In the genomic region with DNA sequence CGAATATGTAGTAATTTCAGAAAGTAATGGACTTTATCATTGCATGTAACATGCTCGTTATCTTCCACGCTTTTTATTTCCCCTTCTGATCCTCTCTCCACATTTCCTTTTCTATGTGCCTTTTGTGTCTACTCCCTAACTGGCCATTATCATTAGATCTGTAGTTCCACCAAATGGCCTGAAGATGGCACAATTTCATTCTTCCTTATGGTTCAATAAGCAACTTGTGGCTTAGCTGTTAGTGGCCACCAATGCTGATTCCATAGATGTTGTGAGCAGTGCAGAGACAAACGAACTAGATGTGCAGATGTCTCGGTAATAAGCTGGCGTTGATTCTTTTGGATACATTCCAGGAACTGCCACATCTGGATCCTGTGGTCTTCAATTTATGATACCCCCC, we compare ENCODE assay signal across 9 mouse cellular contexts.
DNase-seq lines count a peak whose midpoint lies in the region; ATAC-seq and TF ChIP-seq lines count a peak whose summit lies in the region.
"Had no signal": no experiment of that assay in that cellular context is flagged by ENCODE, and none has a peak within 500 bp of the region (broad histone marks: within the 10 kb centered on the region; RNA-seq: fewer than 3 reads in every experiment).

No protein-coding gene starts in this region.

- H3K4me1 ChIP-seq in forebrain, embryonic 14.5 days (ENCODE audit: control insufficient read depth, insufficient read depth, low read length) = peaks cover 11% of the 10 kb centered on the region; the same call in 1 of the 2 replicates
- H3K4me1 ChIP-seq in forebrain, embryonic 13.5 days = peaks cover 19% of the 10 kb centered on the region
- no peaks in the 10 kb centered on the region for H3K4me1 ChIP-seq in liver, embryonic 14.5 days (replicated peaks; ENCODE audit: control insufficient read depth in 2 of 2, insufficient read depth in 2 of 2, low read length in 1 of 2)
- no peaks in the 10 kb centered on the region for H3K4me1 ChIP-seq in liver, embryonic 12.5 days

- peak; percentile 74 for DNase-seq in forebrain, embryonic 14.5 days (ENCODE audit: low spot score)
- peak in 1 of 3 experiments; percentile 6 for DNase-seq in liver, embryonic 14.5 days (ENCODE audit: low read depth in 3 of 3, low spot score in 3 of 3)
- DNase-seq in c-Kit-positive CD71-positive TER-119-negative erythroid progenitor cells, embryonic 14.5 days (ENCODE audit: low read depth) = peak; percentile 11
- peak; percentile 27 to 37 for DNase-seq in kidney, postnatal 36 days
- DNase-seq in gastrocnemius, postnatal 10 days = no peak
- DNase-seq in urinary bladder, postnatal 36 days (ENCODE audit: low spot score in 2 of 2) = no peak

- peak; percentile 38; the same call in 1 of the 2 replicates for TF ChIP-seq CTCF in liver, embryonic 14.5 days (IDR thresholded peaks at IDR 0.05; ENCODE audit: low read depth)

- no peaks in the 10 kb centered on the region for H3K9me3 ChIP-seq in forebrain, embryonic 14.5 days (replicated peaks; ENCODE audit: control insufficient read depth, low read length)
- peaks cover 5% of the 10 kb centered on the region; the same call in 1 of the 2 replicates for H3K9me3 ChIP-seq in forebrain, embryonic 13.5 days (replicated peaks)
- H3K9me3 ChIP-seq in liver, embryonic 14.5 days (ENCODE audit: control insufficient read depth, low read length) = no peaks in the 10 kb centered on the region
- no peaks in the 10 kb centered on the region for H3K9me3 ChIP-seq in liver, embryonic 12.5 days (replicated peaks)
- H3K9me3 ChIP-seq: midbrain, embryonic 12.5 days had no signal

- H3K4me3 ChIP-seq in forebrain, embryonic 14.5 days (ENCODE audit: low read depth, low read length) = no peak overlapping the region
- no peak overlapping the region for H3K4me3 ChIP-seq in forebrain, embryonic 13.5 days
- H3K4me3 ChIP-seq in liver, embryonic 14.5 days (ENCODE audit: insufficient read depth in 1 of 2, low read depth in 2 of 2, low read length in 2 of 2) = no peak overlapping the region
- no peak overlapping the region for H3K4me3 ChIP-seq in liver, embryonic 12.5 days
- H3K4me3 ChIP-seq: midbrain, embryonic 12.5 days had no signal

- no peak for TF ChIP-seq EP300 in liver, embryonic 14.5 days (IDR thresholded peaks at IDR 0.05; ENCODE audit: low read depth)

- no peak overlapping the region for H3K4me2 ChIP-seq in forebrain, embryonic 14.5 days (ENCODE audit: low read length)
- no peak overlapping the region for H3K4me2 ChIP-seq in forebrain, embryonic 13.5 days
- no peak overlapping the region for H3K4me2 ChIP-seq in liver, embryonic 14.5 days (ENCODE audit: low read depth)
- no peak overlapping the region for H3K4me2 ChIP-seq in liver, embryonic 12.5 days
- H3K4me2 ChIP-seq: midbrain, embryonic 12.5 days had no signal

- no peaks in the 10 kb centered on the region for H3K36me3 ChIP-seq in forebrain, embryonic 14.5 days (ENCODE audit: control insufficient read depth, insufficient read depth, low read length)
- H3K36me3 ChIP-seq in forebrain, embryonic 13.5 days (ENCODE audit: poor library complexity, severe bottlenecking) = no peaks in the 10 kb centered on the region
- no peaks in the 10 kb centered on the region for H3K36me3 ChIP-seq in liver, embryonic 14.5 days (replicated peaks; ENCODE audit: control insufficient read depth, insufficient read depth, low read depth)
- H3K36me3 ChIP-seq in liver, embryonic 12.5 days = no peaks in the 10 kb centered on the region
- H3K36me3 ChIP-seq: midbrain, embryonic 12.5 days had no signal

- H3K9ac ChIP-seq in forebrain, embryonic 14.5 days (ENCODE audit: low read length) = no peak overlapping the region
- H3K9ac ChIP-seq in forebrain, embryonic 13.5 days = no peak overlapping the region
- no peak overlapping the region for H3K9ac ChIP-seq in liver, embryonic 14.5 days (replicated peaks)
- no peak overlapping the region for H3K9ac ChIP-seq in liver, embryonic 12.5 days
- H3K9ac ChIP-seq: midbrain, embryonic 12.5 days had no signal

- no peaks in the 10 kb centered on the region for H3K27me3 ChIP-seq in forebrain, embryonic 14.5 days (replicated peaks; ENCODE audit: control insufficient read depth, insufficient read depth, low read length)
- H3K27me3 ChIP-seq in forebrain, embryonic 13.5 days = peaks cover 15% of the 10 kb centered on the region
- H3K27me3 ChIP-seq in liver, embryonic 14.5 days (ENCODE audit: control insufficient read depth, insufficient read depth, low read length) = no peaks in the 10 kb centered on the region
- no peaks in the 10 kb centered on the region for H3K27me3 ChIP-seq in liver, embryonic 12.5 days (replicated peaks)
- H3K27me3 ChIP-seq: midbrain, embryonic 12.5 days had no signal

- H3K27ac ChIP-seq in forebrain, embryonic 14.5 days (ENCODE audit: low read depth, low read length) = no peak overlapping the region
- no peak overlapping the region for H3K27ac ChIP-seq in forebrain, embryonic 13.5 days
- no peak overlapping the region for H3K27ac ChIP-seq in liver, embryonic 14.5 days
- H3K27ac ChIP-seq in liver, embryonic 12.5 days = no peak overlapping the region
- H3K27ac ChIP-seq: midbrain, embryonic 12.5 days had no signal

- no peak for ATAC-seq in forebrain, embryonic 14.5 days
- no peak for ATAC-seq in forebrain, embryonic 13.5 days
- no peak for ATAC-seq in liver, embryonic 14.5 days (ENCODE audit: insufficient read depth)
- no peak for ATAC-seq in liver, embryonic 12.5 days

- 54% methylated on average over 6 of the region's 6 CpGs for WGBS in forebrain, embryonic 14.5 days
- 56% methylated on average over 6 of the region's 6 CpGs for WGBS in forebrain, embryonic 13.5 days
- 40% methylated on average over 6 of the region's 6 CpGs for WGBS in liver, embryonic 14.5 days (ENCODE audit: insufficient replicate concordance)
- WGBS in liver, embryonic 12.5 days (ENCODE audit: insufficient replicate concordance) = 43% methylated on average over 6 of the region's 6 CpGs

Comparison
In these comparisons a context has a peak if more than half of its experiments do, and no peak if none do; other contexts are left out.
1. DNase-seq: peak in forebrain, embryonic 14.5 days (single experiment), c-Kit-positive CD71-positive TER-119-negative erythroid progenitor cells, embryonic 14.5 days (single experiment) and kidney, postnatal 36 days (2 of 2); none in gastrocnemius, postnatal 10 days (single experiment) and urinary bladder, postnatal 36 days (0 of 2).